Mouse (Mus musculus) lung, adult 18-20 months (tissue): Measurements from ENCODE around the gene Ncor1.
"Not testable (repeated sequence)": the region's sequence is repeated elsewhere in the genome, so short reads cannot be mapped to it uniquely, and the experiment has no call there.

Source experiments
- DNase-seq, 2 experiments: peaks; one replicate each; pipeline ENCODE4 v3.0.0; 2022; ENCODE audit warnings: mixed read lengths in 2 of 2

Ncor1 gene

DNA sequence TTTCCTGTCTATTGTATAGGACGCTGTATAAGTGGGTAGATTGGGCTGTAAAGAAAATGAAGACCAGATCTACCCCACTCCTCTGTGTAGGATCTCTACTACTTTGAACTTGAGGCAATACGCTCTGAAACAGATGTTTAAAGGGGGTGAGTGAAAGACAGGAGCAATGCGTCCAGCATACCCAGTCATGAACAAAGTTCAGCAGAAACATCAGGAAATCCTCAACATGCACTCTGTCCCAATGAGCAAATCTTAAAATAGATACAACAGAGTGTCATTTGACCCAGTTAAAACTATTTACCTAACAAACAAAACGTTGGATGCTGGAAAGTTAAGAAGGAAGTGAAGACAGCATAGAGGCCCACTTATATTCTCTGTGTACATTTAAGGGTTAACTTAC, 106.4 kb downstream of the Ncor1 start:
- DNase-seq, result no peak

GRCm38 (mm10) chr11:62343002-62343401, 115.3 kb downstream of the Ncor1 start:
- DNase-seq, result no peak

GRCm38 (mm10) chr11:62332228-62332627, 126.1 kb downstream of the Ncor1 start:
- no peak for DNase-seq

DNA sequence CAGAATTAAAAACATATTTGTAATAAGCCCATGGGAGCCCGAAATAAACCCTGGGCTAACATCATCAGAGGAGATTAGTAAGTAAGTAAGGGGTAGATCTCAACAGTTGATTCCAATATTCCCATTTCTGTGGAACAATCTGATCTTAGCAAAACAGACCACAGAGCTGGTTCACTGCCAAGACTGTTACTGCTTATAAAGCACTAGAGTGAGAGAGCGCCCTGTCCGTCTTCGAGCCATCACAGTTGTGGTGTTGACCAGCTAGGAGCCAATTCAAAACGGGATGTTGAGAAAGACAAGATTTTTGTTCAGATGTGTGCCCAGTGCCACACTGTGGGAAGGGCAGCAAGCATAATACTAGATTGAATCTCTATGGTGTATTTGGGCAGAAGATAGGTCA, 127.2 kb downstream of the Ncor1 start:
- no peak for DNase-seq

DNA sequence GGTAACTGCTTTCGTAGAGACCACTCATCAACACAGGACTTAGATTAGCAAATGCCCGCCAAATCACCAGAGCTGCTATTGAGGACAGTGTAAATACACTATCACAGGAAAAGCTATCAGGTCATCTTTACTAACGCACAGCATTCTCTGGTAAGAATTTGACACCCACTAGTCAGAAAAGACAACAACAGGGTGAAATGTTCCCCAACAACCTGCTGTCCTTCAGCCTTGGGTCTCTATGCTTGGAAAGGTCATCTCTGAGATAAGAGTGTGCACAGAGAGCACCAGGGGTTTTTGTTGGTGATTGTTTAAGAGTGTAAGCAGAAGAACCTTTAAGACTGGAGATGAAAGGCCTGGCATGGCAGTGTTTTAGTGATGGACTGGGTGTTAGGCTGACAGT, 134.7 kb downstream of the Ncor1 start:
- DNase-seq, result no peak

- DNase-seq, result no peak
These were observed 138.2 kb downstream of the Ncor1 start for GRCm38 (mm10) chr11:62320097-62320496.

DNA sequence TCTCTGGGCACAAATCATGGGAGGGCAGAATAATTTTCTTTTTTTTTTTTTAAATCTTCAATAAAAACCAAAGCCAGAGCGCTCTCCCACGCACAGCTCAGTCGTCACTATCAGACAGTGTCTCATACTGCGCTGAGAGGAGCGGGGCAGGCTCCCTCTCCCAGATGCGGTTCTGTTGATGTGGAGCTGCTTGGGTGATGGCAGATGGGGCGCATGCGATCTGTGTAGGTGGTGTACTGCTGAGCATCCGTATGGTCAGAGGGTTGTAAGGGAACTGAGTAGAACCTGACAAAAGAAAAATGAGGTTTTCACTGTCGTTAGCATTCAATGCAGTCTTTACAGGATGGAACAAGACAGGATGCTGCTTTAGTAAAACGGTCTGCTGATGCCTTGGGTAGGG, 140.6 kb downstream of the Ncor1 start:
- no peak for DNase-seq

GRCm38 (mm10) chr11:62314984-62315383, 143.4 kb downstream of the Ncor1 start:
- no peak for DNase-seq

DNA sequence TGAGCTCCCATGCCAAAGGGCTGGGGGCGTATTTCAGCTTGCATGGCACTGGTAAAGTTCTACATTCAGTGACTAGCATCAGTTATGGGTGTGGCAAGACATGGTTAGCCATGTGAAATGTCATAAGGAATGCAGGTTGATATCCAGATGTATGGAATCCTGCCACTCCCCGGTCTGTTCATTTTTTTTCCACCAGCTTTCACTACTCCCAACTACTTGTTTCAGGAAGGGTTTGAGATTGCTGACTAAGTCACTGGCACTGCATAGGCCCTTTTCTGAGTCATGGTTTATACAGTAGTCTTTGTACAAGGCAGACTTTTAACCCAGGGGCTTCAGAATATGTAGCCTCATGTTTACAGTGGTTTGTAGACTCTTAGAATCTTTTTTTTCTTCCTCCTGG, 149.0 kb downstream of the Ncor1 start:
- DNase-seq, result no peak

- no peak for DNase-seq
These were observed 152.5 kb downstream of the Ncor1 start for GRCm38 (mm10) chr11:62305866-62306265.

DNA sequence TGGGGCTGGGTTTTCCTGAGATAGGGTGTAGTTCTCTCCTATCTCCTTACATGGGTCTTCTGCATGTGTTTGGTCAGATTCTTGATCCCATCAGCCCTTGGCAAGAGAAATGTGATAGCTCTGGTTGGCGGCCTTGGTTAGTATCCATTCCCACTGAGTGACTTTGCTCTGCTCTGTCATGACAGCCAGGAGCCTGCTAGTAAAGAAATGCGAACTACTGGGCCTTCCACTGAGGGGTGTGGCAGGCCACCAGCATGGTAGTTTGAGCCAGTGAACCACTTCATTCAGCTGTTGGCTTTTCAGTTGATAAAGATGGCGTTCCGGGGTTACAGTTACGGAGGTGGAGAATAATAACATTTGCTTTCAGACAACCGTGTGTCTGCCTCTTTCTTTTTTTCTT, 159.5 kb downstream of the Ncor1 start:
- DNase-seq, result no peak

- DNase-seq, result no peak
These were observed 164.2 kb downstream of the Ncor1 start for GRCm38 (mm10) chr11:62294121-62294520.

DNA sequence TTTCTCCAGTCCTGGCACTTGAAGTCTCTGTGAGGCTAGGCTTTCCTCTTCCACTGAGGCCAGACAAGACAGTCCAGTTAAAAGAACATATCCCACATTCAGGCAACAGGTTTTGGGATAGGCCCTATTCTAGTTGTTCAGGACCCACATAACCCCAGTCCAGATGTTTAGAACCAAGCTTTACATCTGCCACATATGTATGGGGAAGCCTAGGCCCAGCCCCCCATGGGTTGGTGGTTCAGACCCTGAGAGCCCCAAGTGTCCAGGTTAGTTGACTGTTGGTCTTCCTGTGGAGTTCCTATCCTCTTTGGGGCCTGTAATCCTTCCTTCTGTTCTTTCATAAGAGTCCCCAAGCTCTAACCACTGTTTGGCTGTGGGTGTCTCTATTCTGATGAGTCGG, 170.6 kb downstream of the Ncor1 start:
- DNase-seq, result no peak

DNA sequence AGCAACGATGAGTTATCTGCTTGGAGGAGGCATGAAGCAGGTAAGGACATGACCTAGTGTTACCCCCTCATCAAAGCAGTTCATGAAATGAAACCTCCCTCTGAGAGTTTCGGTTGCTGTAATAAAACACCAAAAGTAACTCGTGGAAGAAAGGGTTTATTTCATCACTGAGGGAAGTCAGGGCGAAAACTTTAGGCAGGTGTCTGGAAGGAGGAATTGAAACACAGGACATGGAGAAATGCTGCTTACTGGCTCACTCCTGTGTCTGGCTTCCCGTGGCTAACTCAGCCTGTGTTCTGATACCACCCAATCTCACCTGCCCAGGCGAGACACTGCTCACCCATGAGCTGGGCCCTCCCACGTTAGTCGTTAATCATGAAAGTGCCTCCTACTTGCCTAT, 173.3 kb downstream of the Ncor1 start:
- no peak for DNase-seq

DNA sequence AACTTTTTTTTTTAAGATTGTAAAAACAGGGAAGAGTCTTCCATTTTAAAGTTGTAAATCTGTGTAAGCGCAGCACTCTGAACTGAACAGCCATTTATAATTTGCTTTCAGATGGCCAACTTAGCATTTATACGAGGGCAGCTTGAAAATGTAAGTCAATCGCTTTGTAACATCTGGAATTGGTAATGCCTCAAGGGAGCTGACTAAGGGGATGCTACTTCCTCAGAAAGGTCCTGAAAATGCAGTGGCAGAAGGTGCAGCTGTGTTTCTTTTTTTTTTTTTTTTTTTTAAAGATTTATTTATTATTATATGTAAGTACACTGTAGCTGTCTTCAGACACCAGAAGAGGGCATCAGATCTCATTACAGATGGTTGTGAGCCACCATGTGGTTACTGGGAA, 174.3 kb downstream of the Ncor1 start:
- DNase-seq, result not testable (repeated sequence)

DNA sequence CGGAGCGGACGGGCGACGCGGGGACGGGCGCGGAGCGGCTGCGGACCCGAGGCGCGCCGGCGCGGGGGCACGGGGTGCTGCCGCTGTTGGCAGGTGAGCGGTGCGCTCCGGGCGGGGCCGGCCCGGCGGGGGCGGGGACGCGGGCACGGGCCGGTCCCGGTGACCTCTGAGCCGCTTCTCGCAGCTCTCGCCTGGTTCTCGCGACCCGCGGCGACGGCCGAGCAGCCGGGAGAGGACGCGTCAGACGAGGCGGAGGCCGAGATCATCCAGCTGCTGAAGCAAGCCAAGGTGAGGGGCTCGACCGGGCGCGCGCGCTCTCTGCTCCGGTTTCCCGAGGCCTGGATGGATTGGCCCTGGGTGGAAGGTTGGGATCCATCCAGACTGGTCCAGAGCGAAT, 176.7 kb downstream of the Ncor1 start:
- DNase-seq, result peak in 1 of 2 experiments; percentile 79

DNA sequence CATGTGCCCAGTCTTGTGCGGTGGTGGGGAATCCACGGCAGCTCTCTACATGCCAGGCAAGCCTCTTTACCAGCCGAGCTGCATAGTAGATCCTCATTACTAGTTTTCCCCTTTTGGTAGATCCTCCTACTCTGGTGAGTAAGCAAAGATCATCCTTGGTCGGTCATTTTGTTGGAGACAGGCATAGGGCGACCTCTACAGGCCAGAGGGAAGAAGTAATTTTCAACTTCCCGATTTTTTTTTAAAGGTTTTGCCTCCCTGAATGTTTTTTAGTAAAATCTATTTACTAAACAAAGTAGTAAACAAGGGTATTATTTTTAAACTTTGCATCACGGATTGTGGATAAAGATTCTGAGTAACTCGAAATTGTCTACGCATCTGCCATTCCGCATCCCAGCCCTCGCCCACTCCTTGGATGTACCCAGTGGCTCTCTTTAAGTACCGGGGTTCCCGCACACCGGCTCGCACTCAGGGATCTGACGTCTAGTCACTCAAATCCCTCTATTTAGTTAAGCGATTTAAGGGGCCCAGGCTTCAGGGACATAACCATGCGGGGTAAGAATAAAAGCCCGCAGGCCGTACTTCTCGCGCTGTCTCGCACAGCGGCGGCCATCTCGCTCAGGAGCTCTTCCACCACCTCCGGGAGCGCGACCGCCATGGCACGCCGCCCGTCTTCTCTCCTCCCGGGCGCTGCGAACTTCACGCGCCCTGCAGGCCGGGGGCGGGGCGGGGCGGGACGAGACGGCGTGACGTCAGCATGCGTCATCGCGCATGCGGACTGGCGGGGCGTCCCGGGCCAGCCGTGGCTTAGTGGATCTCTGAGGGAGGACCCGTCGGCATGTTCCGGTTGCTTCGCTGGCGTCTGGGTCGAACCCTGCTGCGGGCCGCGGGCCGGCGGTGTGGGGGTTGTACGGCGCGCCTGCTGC, 177.4 kb downstream of the Ncor1 start, which contains the start of the genes Zswim7 and Ttc19:
Gene Zswim7 (minus strand): TSS at position 701 of the 926 bp plus-strand sequence.
Gene Ttc19 (plus strand): TSS at position 799 of the 926 bp plus-strand sequence.
- peak; percentile 89 to 91 for DNase-seq

DNA sequence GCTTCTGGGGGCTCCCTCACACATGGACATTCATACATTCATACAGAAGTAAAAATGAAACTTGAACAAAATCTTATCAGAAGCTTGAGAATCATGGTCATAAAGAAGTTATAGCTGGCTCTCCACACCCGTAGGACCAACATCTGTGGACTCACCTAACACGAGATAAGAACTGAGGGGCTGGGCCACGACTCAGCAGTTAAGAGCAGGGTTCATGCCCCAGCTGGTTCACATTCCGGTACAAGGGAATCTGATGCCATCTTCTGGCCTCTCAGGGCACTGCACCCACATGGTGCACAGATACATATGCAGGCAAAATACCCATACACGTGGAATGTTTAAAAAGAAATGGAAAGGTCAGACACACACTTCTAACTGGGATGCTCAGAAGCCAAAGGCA, 180.3 kb downstream of the Ncor1 start:
- peak; percentile 70 to 79 for DNase-seq

- DNase-seq, result no peak
These were observed 181.3 kb downstream of the Ncor1 start for GRCm38 (mm10) chr11:62277086-62277485.

DNA sequence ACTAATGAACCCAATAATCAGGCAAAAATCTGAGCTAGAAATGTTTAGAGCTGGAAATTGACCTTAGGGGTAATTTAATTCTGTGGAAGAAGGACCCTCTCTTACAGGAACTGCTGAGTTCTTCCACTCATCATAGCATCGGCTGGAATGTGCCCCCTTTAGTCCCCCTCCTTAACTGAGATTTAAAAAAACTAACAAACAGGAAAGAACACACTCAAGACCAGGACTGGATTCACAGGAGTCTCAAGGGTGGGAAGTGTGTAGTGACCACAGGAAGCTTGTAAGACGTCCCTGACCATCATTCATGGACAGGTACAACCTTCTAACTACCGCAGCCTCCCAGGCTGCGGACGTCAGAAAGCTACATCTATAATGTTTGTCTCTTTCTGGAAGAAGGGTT, 187.5 kb downstream of the Ncor1 start:
- DNase-seq, result no peak

DNA sequence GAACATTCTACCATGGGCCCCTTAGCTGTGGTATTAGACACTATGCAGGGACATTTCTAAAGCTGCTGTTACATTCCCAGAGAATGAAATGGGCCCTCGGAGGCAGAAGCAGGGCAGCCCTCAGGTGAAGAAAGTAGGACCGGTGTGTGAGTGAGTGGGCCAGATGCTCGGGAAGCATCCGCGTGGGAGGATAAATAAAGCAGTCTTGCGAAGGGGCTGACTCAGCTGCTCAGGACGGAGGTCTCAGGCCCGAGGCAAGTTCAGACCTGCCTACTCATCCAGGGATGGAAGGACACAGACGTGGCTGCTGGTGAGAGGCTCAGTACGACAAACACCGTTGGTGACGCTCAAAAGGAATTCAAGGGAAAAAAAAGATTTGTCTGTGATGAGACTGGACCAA, 189.2 kb downstream of the Ncor1 start:
- no peak for DNase-seq

DNA sequence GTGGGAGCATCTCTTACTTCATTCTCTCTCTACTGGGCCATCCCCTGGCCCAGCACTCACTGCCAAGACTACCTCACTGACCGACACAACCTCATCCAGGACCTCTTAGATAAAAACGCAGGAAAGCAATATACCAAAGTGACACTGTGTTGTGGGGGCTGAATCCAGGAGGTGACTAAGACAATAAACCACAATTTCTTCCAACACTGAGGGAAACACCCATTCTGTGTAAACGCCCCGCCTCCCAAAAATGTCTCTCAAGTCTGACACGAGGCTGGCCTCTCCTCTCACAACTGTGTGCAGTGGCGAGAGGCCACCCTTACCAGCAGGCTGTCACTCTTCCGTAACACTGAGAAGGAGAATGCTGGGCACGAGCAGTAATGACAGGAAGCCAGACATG, 190.0 kb downstream of the Ncor1 start:
- no peak for DNase-seq

- no peak for DNase-seq
These were observed 191.7 kb downstream of the Ncor1 start for GRCm38 (mm10) chr11:62266466-62267214.
